Mouse (Mus musculus): Measurements from ENCODE around the gene Gm10647. TPM values are rescaled to one million over a fixed set of nuclear protein-coding genes. Genes with fewer than 3 reads are reported as not detected.

The Gm10647 gene
- total RNA-seq (2023): 0.24 TPM

DNA sequence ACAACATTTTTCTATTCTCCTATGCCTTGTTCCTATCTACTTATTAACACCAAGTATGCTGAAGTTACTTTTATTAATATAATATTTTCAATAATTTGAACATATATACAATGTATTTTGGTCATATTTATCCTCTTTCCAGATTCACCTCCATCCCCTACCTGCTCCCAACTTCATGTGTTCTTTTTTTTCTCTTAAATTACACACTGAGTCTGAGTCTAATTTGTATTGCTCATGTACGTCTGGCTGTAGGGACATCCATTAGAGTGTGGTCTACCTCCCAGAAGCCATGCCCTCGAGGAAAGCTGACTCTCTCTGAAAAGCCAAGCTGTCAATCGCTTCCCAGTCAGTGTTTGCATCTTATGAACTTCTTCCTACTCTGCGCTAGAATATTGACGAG is at the start of gene Gm10647:
TSS of gene Gm10647 (plus strand) at position 301 of the 400 bp plus-strand sequence.

DNA sequence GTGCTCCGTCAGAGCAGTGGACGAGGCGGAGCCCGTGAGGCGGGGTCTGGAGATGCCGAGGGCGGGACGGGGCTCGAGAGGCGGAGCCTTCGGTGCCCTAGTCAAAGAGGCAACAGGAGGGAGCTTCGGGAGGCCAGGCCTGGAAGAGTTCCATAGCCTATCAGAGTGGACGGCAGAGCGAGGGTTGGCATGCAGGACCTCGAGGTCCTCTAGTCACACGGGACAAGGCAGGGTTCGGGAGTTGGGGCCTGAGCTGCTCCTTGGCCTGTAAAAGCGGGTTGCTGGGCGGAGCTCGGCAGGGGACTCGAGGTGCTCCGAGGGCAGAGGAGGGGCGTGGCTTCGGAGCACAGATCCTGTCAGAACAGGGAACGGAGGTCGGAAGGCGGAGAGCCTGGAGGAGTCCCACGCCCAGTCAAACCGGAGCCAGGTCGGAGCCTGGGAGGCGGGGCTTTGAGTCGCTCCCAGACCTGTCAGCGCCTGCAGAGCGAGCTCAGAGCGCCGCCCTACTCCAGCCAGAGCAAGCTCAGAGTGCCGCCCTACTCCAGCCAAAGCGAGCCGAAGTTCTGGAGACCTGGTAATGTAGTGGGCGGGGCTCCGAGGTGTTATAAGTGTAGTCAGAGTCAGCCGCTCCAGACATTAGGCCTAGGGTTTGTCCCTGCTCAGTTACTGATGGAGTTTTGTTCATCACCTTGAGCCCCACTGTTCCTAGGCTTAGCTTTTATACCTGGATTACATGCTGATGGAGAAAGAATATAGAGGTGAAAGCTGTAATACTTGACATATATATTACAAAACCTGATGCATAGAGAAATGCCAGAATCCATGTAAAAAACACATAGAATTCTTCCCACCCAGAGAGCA is 1.1 kb upstream of the Gm10647 start, which contains the start of gene Aph1b:
TSS of gene Aph1b (minus strand) at position 27 of the 861 bp plus-strand sequence.

GRCm38 (mm10) chr9:66834318-66835096 is 37.7 kb downstream of the Gm10647 start, which contains the start of gene Aph1c:
Gene Aph1c (minus strand): TSS chr9:66834726.

Other genes with a start within 250 kb of the Gm10647 start
- 164 TPM for gene Usp3, start 203.9 kb upstream of the Gm10647 start, total RNA-seq (2023)
- 5.8 TPM for gene Car12, start 83.4 kb upstream of the Gm10647 start, total RNA-seq (2023)
- gene Aph1b, start 1.5 kb upstream of the Gm10647 start, total RNA-seq (2023): 0.21 TPM
- 0.80 TPM for gene Aph1c, start 37.7 kb downstream of the Gm10647 start, total RNA-seq (2023)
- gene Rab8b, start 122.6 kb downstream of the Gm10647 start, total RNA-seq (2023): 49.8 TPM
- 23.8 TPM for gene Rps27l, start 149.0 kb downstream of the Gm10647 start, total RNA-seq (2023)
- gene Lactb, start 178.4 kb downstream of the Gm10647 start, total RNA-seq (2023): 13.5 TPM

Data from CD8-positive naive resting alpha-beta T cell, adult 57 days (primary cell).